Mouse (Mus musculus): ENCODE measurements at regions not wholly inside any gene's neighbourhood (a gene's known extent, or its start where the extent isn't known, plus 50 kb on each side); places are given as distances from the start of the nearest gene placed in this dataset.

GRCm38 (mm10) chr7:73245431-73245830 lies 129.9 kb upstream of the Rgma start:
- no peak for TF ChIP-seq POLR2A (IDR thresholded peaks at IDR 0.05; ENCODE audit: low read depth, low read length)
- no peak for TF ChIP-seq CTCF (conservative IDR thresholded peaks at IDR 0.05; ENCODE audit: insufficient read depth, insufficient read length, low read depth, low read length)

Data from kidney, adult 2 months (tissue).